Mouse (Mus musculus) embryo, embryonic 9.5 days (tissue): ENCODE data around the gene Polm.

Experiments
- DNase-seq: peaks from one replicate; pipeline ENCODE4 v3.0.0-alpha.2; 2017; ENCODE audit errors: extremely low spot score

Gene Polm

GRCm38 (mm10) chr11:5837251-5838246 lies at the start of gene Polm:
Gene Polm, minus strand, starts transcription at chr11:5838016.
- peak; percentile 94 for DNase-seq

GRCm38 (mm10) chr11:5887250-5887649 lies 49.4 kb upstream of the Polm start:
- DNase-seq: no peak

- DNase-seq: peak; percentile 66
Measured at GRCm38 (mm10) chr11:5886187-5886586, 48.4 kb upstream of the Polm start.

- no peak for DNase-seq
Measured at GRCm38 (mm10) chr11:5882518-5882917, 44.7 kb upstream of the Polm start.

GRCm38 (mm10) chr11:5879905-5880304 lies 42.1 kb upstream of the Polm start:
- DNase-seq: peak; percentile 76

- DNase-seq: no peak
Measured at GRCm38 (mm10) chr11:5878661-5879060, 40.8 kb upstream of the Polm start.

- peak; percentile 98 for DNase-seq
Measured at GRCm38 (mm10) chr11:5877921-5878526, 40.2 kb upstream of the Polm start, which contains the start of gene Pold2. Gene Pold2, minus strand, starts transcription at chr11:5878292.

GRCm38 (mm10) chr11:5877421-5877820 lies 39.6 kb upstream of the Polm start:
- DNase-seq: no peak

GRCm38 (mm10) chr11:5873192-5873591 lies 35.4 kb upstream of the Polm start:
- DNase-seq: no peak

- DNase-seq: no peak
Measured at GRCm38 (mm10) chr11:5872707-5873106, 34.9 kb upstream of the Polm start.

GRCm38 (mm10) chr11:5870069-5870468 lies 32.3 kb upstream of the Polm start:
- no peak for DNase-seq

GRCm38 (mm10) chr11:5869331-5869730 lies 31.5 kb upstream of the Polm start:
- no peak for DNase-seq

GRCm38 (mm10) chr11:5868324-5868723 lies 30.5 kb upstream of the Polm start:
- no peak for DNase-seq

GRCm38 (mm10) chr11:5867196-5867595 lies 29.4 kb upstream of the Polm start:
- no peak for DNase-seq

- DNase-seq: peak; percentile 36
Measured at GRCm38 (mm10) chr11:5862394-5863105, 24.7 kb upstream of the Polm start.

- peak; percentile 48 for DNase-seq
Measured at GRCm38 (mm10) chr11:5861678-5862393, 24.0 kb upstream of the Polm start, which contains the start of gene Aebp1. Gene Aebp1, plus strand, starts transcription at chr11:5861947.

GRCm38 (mm10) chr11:5860639-5861038 lies 22.8 kb upstream of the Polm start:
- DNase-seq: no peak

GRCm38 (mm10) chr11:5859883-5860550 lies 22.2 kb upstream of the Polm start:
- DNase-seq: no peak

GRCm38 (mm10) chr11:5858723-5859122 lies 20.9 kb upstream of the Polm start:
- no peak for DNase-seq

- DNase-seq: no peak
Measured at GRCm38 (mm10) chr11:5856479-5857130, 18.8 kb upstream of the Polm start.
